Mouse (Mus musculus) left cerebral cortex, postnatal 14 days (tissue): ENCODE measurements around the gene Arhgap22. TPM values are rescaled to one million over a fixed set of nuclear protein-coding genes. Genes with fewer than 3 reads are reported as not detected.

Experiments used
- DNase-seq, 2 experiments: peaks; one replicate each; pipeline ENCODE4 v3.0.0; 2021 to 2022; ENCODE audit warnings: low spot score in 2 of 2, mixed read lengths in 1 of 2
- intact Hi-C: fragments of 180-260 bp; cut with DNase I; formaldehyde crosslinking; loops from one replicate; pipeline ENCODE4 v1.15.1; 2025
- total RNA-seq, 2 experiments: library from RNA; stranded (reverse); gene quantifications; 2 replicates each; pipeline ENCODE4 v1.2.3; 2021

The Arhgap22 gene
- total RNA-seq, 2 experiments from 2014 or later: 8.8 to 11.4 TPM

- peak in 1 of 2 experiments; percentile 42 for DNase-seq
- intact Hi-C loops: no loop called here
Observed at GRCm38 (mm10) chr14:33351984-33352722, 138.3 kb downstream of the Arhgap22 start.

- DNase-seq: no peak
- intact Hi-C loops: no loop called here
Observed at GRCm38 (mm10) chr14:33352890-33353289, 139.1 kb downstream of the Arhgap22 start.

DNA sequence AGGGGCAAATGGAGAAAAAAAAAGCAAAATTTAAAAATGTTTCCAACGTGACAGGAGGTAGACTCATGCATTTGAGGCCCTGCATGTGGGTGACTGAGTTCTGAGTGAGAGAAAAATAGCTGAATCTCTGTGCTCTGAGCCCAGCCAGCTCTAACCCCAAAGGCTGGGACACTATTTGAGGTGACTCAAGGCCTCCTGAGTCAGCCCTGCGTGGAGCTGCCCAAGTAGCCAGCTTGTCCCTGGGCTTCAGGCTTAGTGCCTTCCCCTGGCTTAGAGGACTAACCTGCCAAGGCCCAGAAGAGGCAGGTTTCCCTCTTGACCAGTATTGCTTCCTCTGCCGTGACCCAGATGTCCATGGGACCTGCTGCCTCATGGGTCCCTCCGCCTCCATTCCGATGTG, 141.4 kb downstream of the Arhgap22 start:
- DNase-seq: no peak
- intact Hi-C loops: no loop called here

- no peak for DNase-seq
- intact Hi-C loops: no loop called here
Observed at GRCm38 (mm10) chr14:33357600-33358368, 144.0 kb downstream of the Arhgap22 start.

DNA sequence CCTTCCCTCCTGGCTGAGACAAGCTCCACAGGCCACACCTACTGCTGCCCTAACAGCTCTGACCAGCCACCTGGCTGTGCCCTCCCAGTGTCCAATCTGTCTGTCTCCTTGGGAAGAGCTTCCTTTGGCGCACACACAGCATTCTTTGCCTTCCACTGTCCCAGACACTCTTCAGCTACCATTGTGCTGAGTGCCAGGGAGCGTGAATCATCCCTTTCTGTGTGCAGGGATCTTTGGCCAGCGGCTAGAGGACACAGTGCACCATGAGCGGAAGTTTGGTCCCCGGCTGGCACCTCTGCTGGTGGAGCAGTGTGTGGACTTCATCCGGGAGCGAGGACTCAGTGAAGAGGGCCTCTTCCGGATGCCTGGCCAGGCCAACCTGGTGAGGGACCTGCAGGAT, 145.1 kb downstream of the Arhgap22 start:
- DNase-seq: no peak
- intact Hi-C loops: no loop called here

DNA sequence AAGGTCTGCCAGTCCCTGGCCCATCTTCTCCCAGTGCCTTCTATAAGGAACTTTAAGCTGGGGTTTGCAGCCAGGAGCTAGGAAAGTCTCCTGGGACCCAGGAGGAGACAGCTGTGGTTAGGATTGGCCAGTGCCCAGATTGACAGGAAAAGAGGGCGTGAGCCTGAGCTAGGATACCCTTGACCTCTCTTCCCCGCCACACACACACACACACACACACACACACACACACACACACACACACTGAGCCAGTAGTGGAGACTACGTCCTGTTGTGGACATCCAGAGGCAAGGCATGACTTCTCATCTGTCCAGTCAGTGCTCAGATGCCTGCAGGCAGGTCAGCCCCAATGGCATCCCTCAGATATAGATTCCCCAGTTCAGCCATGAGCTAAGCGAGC, 147.7 kb downstream of the Arhgap22 start:
- DNase-seq: no peak
- intact Hi-C loops: no loop called here

DNA sequence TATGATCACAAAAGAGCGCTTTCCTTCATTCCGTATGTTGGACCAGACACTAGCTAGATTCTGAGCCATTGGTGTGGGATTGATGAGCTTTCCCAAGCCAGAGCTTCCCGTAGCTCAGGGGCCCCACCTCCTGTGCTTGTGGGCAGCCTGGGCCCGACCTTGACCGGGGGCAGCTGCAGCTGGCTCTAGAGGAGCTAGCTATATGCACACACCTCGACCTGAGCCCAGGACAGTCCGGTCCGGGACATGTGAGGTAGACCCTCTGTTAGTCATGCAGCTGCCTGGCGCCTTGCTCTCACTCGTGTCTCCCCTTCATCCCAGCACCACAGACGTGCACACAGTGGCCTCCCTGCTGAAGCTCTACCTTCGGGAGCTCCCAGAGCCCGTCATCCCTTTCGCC, 148.3 kb downstream of the Arhgap22 start:
- intact Hi-C loops: no loop called here
- DNase-seq: no peak

GRCm38 (mm10) chr14:33362807-33363206, 149.0 kb downstream of the Arhgap22 start:
- intact Hi-C loops: no loop called here
- no peak for DNase-seq

DNA sequence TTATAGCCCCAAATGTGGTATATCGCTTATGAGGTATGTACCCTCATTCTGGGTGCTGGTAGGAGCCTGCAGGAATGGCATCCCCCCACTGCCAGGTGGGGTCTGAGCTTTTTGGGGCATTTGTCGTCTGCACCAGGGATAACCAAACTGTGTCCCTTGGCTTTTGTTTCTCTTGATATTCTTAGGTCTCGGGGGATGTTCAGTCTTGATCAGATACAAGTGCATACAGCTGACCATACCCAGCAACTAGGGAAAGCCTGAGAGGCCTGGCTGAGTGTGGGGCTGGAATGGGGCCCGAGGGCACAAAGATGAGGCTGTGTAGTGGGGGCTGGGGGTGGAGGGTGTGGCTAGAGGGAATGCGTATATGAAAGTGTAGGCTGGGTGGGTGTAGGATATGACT, 149.8 kb downstream of the Arhgap22 start:
- DNase-seq: no peak
- intact Hi-C loops: no loop called here

- no peak for DNase-seq
- intact Hi-C loops: no loop called here
Observed at GRCm38 (mm10) chr14:33364061-33364460, 150.2 kb downstream of the Arhgap22 start.

DNA sequence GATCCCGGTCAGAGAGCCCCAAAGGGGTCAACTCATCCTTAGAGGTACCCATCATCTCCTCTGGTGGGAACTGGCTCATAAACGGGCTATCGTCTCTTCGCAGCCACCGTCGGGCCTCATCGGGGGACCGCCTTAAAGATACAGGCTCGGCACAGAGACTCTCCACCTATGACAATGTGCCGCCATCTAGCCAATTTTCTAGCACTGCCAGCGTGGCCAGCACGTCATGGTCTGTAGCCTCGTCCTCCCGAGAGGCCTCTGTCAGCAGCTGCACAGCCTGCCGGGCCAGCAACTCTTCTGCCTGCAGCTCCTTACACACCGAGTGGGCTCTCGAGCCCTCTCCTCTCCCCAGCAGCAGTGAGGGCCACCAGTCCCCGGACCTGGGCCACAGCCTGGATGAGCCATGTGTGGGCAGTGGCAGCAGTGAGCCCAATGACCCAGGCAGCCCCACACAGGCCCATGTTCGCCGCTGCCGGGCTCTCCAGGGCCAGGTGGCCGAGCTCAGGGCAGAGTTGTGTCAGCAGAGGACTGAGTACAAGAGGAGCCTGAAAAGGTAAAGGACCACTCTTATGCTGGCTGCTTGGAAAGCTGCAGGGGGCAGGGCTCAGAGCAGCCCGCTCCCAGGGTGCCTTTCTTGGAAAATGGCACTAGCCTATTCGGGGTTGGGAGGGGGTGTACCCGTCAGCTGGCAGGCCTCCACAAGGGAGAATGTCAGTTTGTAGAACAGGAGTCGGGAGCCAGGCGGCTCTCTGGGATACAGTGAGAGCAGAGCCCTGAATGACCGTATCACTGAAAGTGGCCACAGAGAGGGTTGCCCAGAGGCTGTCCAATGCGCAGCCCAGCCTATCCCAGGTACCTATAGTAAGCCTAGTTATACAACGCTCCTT, 153.3 kb downstream of the Arhgap22 start:
- DNase-seq: no peak
- intact Hi-C loops: no loop called here

GRCm38 (mm10) chr14:33369375-33369774, 155.5 kb downstream of the Arhgap22 start:
- intact Hi-C loops: no loop called here
- no peak for DNase-seq

GRCm38 (mm10) chr14:33370056-33370455, 156.2 kb downstream of the Arhgap22 start:
- intact Hi-C loops: loop anchor here (2.0 kb wide), 2 partner anchors 57 to 155 kb away; partner anchors contain the start of gene Arhgap22
- no peak for DNase-seq

DNA sequence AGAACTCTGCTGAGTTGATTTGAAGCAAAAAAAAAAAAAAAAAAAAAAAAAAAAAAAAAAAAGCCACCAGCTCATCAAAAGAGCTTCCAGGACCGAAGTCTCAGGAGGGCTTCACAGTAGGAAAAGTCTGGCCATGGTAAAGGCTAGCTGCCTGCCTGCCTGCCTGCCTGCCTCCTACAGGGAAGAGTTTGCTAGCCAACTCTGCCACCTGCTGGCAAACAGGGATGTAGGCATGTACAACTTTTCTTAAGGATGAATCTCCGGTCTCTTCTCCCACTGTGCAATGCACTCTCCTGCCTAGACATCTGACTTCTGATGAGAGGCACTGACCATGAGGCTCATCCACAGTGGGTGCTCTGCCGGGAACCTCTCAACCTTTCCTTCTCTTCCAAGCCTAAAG, 157.4 kb downstream of the Arhgap22 start:
- intact Hi-C loops: loop anchor here (2.0 kb wide), 2 partner anchors 58 to 156 kb away; partner anchors contain the start of gene Arhgap22
- peak; percentile 83 for DNase-seq

GRCm38 (mm10) chr14:33373271-33373670, 159.4 kb downstream of the Arhgap22 start:
- intact Hi-C loops: no loop called here
- no peak for DNase-seq

DNA sequence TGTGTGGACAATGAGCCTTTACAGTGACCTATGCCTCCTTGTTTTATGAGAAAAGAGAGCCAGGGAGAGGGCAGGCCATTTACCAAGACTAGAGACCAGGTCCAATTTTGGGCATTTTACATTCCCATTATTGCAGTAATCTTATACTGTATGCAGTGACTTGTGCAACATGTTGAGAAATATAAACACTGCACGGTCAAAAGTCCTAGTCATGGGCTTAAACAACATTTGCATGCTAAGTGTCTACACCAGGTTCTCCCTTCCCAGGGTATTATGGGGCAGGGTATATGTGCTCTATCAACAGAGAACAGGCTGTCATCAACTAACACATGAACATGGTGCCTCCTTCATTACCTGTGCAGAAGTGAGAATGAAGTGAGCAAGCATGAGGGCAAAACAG, 160.3 kb downstream of the Arhgap22 start:
- intact Hi-C loops: no loop called here
- no peak for DNase-seq

- no peak for DNase-seq
- intact Hi-C loops: no loop called here
Observed at GRCm38 (mm10) chr14:33377211-33377610, 163.4 kb downstream of the Arhgap22 start.

DNA sequence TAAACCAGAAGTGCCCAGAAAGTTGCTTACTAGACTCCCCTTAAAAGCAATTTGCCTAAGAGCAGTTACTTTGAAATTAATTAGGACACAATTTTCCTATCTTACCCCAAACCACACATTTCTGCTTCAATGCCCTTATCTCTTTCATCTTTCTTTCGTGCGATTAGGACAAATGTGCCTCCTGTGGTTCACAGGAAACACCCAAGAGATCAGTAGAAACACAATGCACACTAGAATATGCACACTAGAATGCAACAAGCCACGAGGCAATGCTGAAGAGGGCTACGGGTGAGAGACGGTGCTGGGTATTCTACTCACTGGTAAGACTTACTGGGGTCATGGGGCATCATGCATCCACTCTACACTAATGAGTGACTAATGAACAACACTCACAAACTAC, 164.9 kb downstream of the Arhgap22 start:
- intact Hi-C loops: no loop called here
- no peak for DNase-seq

DNA sequence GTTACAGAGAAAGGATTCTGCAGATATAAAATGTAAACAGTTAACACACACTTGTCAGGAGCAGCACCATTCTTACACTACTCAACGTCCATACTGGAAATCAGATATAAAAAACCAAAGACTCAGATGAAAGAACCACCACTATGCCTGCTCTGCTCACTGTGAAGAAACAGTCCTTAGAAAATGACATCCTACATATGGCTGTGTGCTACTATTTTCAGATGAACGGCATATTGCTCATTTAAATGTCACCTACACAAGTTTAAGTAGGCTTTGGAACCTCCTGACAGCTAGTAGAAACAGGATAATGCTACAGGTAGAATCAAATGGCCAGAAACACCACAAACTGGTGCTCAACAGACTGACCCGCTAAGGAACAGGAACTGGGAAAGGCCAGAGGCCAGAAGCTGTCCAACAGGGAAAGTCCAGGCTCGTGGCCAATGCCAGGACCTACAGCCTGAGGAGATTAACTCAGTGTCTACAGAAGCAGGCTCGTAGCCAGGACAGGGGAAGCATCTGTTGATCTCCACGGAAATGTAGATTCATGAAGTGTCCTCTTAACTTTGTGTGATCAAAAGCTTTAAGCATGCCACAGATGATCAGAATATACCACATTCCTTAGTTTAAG, 167.1 kb downstream of the Arhgap22 start:
- no peak for DNase-seq
- intact Hi-C loops: no loop called here
